Mouse (Mus musculus) duodenum, adult 2 months (tissue): ENCODE measurements around the gene Tbc1d24. TPM values are rescaled to one million over a fixed set of nuclear protein-coding genes. Genes with fewer than 3 reads are reported as not detected.

Experiments used
- polyA plus RNA-seq: library from polyadenylated mRNA; depleted of rRNA; stranded (reverse); fragments of >200 nt; gene quantifications from 2 replicates; pipeline ENCODE4 v1.2.3, GENCODE M21; 2012; ENCODE audit warnings: low replicate concordance; rRNA removed

Tbc1d24 gene
- polyA plus RNA-seq: 13.4 and 31.3 TPM in 2 replicates

DNA sequence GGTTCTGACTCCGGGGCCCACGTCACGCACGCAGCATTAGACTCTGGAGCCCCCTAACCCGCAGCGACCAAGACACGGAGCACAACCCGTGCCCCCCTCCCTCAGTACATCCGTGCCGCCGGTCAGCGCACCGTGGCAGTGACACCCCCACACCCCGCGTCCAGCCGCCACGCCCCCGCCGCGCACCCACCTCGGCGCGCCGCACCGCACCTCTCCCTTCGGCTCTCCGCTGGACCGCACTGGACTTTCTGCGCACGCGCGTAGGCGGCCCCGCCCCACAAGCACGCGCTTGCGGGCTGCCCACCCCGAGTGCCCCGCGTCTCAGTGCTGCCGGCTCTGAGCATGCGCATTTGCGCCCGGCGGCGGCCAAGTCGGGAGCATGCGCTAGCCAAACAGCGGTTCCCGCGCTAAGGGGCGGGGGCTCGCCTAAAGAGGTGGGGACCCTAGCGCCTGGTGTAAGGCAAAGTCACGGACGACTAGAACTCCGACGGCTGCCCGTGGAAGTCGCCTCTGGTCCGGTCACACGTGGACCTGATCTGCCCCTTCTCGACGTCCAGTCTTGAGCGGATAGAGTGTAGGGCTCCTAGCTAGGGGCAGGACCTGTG, at the start of gene Tbc1d24:
TSS of gene Tbc1d24 (minus strand) at position 279 of the 605 bp plus-strand sequence.

DNA sequence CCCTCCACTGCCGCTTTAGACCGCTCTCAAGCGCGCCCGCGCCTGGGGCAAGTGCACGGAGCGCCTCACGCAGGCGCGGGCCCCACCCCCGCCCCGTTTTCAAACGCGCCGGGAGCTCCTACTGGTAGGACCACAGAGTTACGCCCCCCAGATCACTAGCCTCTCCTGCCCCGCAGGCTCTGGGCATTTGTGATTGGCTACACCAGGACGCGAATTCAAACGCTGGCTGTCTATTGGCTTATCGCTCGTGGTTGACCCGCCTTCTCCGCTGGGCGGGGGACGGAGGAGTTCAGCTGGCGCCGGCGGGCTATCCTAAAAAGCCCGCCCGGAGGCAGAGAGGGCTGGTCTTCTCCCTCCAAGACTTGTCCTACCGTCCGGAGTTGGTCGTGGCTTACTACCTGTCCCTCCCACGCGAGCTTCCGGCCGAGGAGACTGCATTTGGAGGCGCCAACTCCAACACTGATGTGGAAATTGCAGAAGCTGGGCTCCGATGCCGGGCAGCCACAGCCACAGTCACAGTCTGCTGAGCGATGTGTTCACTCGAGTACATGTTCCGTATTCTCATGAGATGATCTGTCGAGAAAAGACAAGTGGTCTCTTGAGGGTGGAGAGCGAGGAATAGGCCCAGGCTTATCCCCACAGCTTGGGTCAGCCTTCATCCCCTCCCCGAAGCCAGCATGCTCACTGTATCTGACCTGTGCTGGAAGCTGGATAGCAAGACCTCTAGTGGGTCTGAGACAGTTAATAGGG, 46.1 kb upstream of the Tbc1d24 start, which contains the start of gene Ccnf:
TSS of gene Ccnf (minus strand) at position 165 of the 750 bp plus-strand sequence.

DNA sequence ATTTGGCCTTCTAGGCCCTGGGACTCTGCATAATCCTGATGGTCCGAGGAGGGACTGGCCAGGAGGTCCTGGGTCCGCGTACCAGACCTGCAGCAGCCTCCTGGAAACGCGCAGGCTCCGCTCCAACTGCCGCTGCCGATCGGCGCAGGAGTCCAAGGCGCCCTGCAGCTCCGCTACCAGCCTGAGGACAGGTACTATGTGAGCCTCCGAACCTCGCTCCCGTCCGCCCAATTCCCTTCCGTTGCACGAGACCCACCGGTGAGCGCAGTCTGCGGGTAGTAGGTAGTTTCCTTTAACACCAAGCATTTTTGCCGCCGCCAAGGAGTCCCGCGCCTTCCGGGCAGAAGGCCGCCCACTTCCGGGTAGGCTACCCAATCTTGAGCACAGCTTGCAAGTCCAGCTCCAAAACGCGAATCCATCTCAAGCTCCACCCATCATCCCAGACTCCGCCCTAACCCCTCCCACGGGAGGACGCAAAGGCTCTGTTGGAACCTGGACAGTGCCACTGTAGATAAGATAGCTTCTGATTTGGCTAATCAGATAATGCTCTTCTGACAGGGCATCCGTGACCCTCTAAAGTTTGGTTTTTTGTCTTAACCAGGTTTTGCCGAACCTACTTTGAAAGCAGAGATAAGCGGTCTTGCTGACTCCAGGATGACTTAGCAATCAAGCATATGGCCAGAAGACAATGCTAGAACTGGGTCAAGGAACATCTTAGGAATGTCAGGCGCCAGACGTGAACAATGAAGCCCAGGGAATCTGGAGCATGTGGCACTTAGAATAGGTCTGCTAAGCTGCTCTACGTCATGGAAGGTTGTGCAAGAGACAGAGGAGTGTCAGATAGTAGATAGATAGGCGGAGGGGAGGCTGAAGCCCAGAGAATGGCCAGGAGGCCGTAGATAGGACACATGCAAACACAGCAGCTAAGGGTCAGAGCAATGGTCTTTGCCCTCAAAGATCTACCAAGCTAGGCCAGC, 15.4 kb upstream of the Tbc1d24 start, which contains the start of gene Tedc2:
TSS of gene Tedc2 (minus strand) at position 417 of the 977 bp plus-strand sequence.

DNA sequence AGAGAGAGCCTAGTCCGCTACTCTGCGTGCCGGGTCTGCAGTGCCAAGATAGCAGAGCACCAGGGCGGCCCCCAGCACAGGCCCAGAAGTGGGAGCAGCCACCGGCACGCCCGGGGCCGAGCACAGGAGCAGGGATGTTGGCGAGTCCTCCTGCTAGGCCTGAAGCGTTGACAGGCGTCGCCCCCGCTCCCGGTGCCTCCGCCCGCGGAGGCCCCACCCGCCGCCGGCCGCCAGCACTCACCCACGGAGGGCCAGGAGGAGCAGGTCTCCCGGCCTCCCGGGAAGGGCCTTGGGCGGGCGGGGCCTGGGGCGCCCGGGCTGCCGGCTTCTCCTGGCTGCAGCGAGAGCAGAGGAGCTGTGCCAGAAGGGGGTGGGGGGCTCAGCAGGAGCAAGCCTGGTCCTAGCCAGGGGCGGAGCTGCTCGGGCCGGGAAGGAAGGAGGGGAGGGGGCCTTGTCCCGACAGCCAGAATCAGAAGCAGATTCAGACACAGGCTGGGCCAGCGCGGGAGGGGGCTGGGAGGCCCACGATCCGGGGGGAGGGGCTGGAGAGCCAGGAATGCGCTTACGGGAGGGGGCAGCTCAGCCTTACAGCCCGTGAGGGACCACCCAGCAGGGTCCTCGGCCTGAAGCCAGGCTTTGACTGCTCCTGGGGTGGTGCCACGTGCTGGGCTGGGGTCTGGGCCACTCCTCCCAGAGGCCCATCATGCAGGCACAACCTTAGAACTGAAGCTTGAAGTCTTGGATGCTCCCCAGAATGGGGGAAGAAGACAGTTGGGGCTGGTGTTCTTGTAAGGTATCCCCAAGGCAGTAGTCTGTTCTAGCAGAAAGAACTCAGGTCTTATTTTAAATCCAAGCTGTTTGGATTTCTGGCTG, 3.9 kb upstream of the Tbc1d24 start, which contains the start of gene Ntn3:
TSS of gene Ntn3 (minus strand) at position 489 of the 873 bp plus-strand sequence.

DNA sequence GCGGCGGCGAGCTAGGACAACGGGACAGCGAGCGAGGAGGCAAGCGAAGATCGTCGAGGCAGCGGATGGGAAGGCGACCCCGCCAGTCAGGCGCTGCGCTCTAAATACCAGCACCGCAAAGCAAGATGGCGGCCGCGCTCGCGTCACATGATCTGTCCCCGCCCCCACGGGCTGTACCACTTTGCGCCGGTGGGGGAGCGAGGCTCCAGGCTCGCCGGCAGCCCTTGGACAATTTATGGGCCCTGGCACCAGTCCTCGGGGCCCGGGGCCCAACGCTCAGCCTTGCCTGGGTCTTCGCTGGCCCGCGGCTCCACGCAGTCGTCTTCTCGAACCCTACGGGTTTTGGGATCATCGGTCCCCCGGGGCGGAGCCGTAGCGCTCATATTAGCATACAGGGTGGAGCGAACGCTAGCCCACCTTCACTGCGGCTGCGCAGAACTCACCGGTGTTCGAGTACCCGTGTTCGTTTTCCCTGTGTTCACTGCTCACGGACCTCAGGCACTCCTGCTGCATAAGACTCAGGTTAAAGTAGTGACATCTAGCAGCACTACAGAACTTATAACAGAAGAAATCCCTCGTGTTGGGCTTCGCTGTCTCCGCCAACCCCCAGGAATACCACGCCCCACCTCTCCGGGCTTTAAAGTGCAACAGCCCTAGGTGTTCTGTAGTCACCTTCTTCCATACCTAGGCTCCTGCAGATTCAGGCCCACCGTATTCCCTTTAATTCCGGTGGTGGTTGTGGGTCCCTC, 35.9 kb downstream of the Tbc1d24 start, which contains the start of gene Atp6v0c:
TSS of gene Atp6v0c (minus strand) at position 386 of the 749 bp plus-strand sequence.

DNA sequence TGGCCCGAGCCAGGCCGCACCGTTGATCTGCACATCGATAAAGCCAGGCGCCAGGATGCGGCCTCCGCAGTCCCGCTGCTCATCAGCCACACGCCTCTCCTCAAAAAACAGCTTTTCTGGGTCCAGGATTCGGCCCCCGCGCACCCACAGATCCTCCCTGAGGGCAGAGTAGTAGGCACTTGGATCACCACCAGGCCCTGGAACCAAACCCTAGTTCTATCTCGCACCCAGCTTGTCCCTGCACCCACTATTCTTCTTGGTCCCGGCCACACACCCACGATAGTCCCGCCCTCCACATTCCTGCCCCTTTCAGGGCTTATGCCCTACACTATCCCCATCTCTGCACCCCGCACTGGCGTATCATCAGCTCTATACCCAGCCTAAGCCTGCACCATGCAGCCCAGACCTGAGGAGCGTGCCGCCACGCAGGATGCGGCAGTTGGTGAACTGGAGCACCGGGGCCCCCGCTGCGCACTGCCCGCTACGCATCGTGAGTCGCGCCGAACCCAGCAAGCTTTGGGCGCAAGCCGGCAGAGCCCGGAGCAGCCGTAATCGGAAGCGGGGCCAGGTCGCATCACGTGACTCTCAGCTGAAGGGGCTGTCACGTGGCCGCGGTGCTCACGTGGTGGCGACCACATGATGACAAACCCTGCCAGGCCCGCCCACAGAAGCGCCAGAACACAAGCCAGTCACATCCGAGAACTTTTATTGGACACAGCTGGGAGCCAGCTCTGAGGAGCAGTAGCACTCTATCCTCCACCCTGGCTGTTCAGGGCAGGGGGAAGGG, 42.0 kb downstream of the Tbc1d24 start, which contains the start of gene Amdhd2:
TSS of gene Amdhd2 (minus strand) at position 591 of the 787 bp plus-strand sequence.

DNA sequence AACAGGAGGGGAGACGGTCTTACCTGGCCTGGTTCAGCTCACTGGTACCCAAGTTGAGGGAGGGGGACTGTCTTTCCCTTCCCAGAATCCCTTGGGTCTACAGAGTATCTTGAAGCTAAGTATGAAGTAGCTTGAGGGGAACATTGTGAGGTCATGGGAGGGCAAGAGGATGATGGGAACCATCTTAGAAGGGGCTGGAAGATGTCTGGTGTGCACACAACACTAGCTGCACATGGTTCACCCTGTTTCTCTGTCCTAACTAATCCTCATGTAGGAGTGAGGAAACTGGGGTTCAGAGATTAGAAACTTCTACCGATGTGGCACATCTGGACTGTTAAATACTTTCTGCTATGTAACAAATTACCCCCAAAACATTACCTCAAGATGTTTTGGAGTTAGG, 54.5 kb downstream of the Tbc1d24 start, which contains the start of gene Pdpk1:
TSS of gene Pdpk1 (minus strand) at position 101 of the 400 bp plus-strand sequence.

Other genes starting within 250 kb of the Tbc1d24 start
- 22.5 and 226 TPM in 2 replicates for gene Prss30, start 225.0 kb downstream of the Tbc1d24 start, polyA plus RNA-seq
- 0.25 and 0.68 TPM in 2 replicates for gene Prss22, start 207.5 kb downstream of the Tbc1d24 start, polyA plus RNA-seq
- gene Prss27, start 167.4 kb downstream of the Tbc1d24 start, polyA plus RNA-seq: 3.0 and 5.6 TPM in 2 replicates
- gene Kctd5, start 132.1 kb downstream of the Tbc1d24 start, polyA plus RNA-seq: 46.8 and 98.2 TPM in 2 replicates
- 5.5 and 12.0 TPM in 2 replicates for gene Pdpk1, start 54.6 kb downstream of the Tbc1d24 start, polyA plus RNA-seq
- 109 and 237 TPM in 2 replicates for gene Amdhd2, start 41.8 kb downstream of the Tbc1d24 start, polyA plus RNA-seq
- gene Atp6v0c, start 35.9 kb downstream of the Tbc1d24 start, polyA plus RNA-seq: 833 and 1,086 TPM in 2 replicates
- 1.5 and 1.6 TPM in 2 replicates for gene Ntn3, start 4.0 kb upstream of the Tbc1d24 start, polyA plus RNA-seq
- 4.1 and 5.2 TPM in 2 replicates for gene Tedc2, start 15.3 kb upstream of the Tbc1d24 start, polyA plus RNA-seq
- 6.4 and 6.6 TPM in 2 replicates for gene Ccnf, start 45.9 kb upstream of the Tbc1d24 start, polyA plus RNA-seq
- gene Abca17, start 145.5 kb upstream of the Tbc1d24 start, polyA plus RNA-seq: not detected in 2 replicates
- gene Abca3, start 146.4 kb upstream of the Tbc1d24 start, polyA plus RNA-seq: 18.3 and 19.2 TPM in 2 replicates
- 95.7 and 101 TPM in 2 replicates for gene Rnps1, start 209.0 kb upstream of the Tbc1d24 start, polyA plus RNA-seq
- gene Eci1, start 221.1 kb upstream of the Tbc1d24 start, polyA plus RNA-seq: 72.7 and 116 TPM in 2 replicates
- 2.5 and 3.1 TPM in 2 replicates for gene Dnase1l2, start 237.5 kb upstream of the Tbc1d24 start, polyA plus RNA-seq